Mouse (Mus musculus): ENCODE data around the gene Glg1.

DNA sequence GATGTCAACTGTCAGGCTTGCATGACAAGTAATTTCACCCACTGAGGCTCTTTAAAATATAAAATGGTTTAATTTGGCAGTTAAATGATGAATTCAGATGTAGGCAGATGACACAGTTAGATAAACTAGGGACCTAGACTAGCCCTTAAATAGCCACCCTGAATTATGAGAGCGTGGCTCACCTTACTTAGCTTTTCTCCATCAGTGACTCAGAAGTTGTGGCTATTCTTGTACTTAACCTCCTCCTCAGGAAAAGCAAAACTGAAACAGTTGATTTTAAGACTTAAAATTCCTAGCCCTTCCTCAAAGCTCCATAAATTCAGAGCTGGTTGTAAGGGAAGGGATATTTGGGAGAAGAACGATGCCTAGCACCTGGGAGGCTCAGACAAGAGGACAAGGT, 47.8 kb downstream of the Glg1 start:
- TF ChIP-seq CTCF (IDR thresholded peaks at IDR 0.05; ENCODE audit: low read depth, low read length) = no peak
- TF ChIP-seq POLR2A (IDR thresholded peaks at IDR 0.05; ENCODE audit: borderline replicate concordance, low read depth, low read length) = no peak

Data from bone marrow macrophage, adult 2 months (primary cell).